Mouse (Mus musculus): ENCODE results near the gene Parvb.

Gene Parvb

GRCm38 (mm10) chr15:84295225-84295624, 63.4 kb downstream of the Parvb start:
- DNase-seq (ENCODE audit: low spot score): no peak

GRCm38 (mm10) chr15:84297454-84297853, 65.6 kb downstream of the Parvb start:
- no peak for DNase-seq (ENCODE audit: low spot score)

GRCm38 (mm10) chr15:84298804-84299370, 67.0 kb downstream of the Parvb start:
- DNase-seq (ENCODE audit: low spot score): no peak

- DNase-seq (ENCODE audit: low spot score): no peak
Observed at GRCm38 (mm10) chr15:84299662-84300333, 68.0 kb downstream of the Parvb start.

- DNase-seq (ENCODE audit: low spot score): no peak
Observed at GRCm38 (mm10) chr15:84300591-84300990, 68.7 kb downstream of the Parvb start.

- DNase-seq (ENCODE audit: low spot score): no peak
Observed at GRCm38 (mm10) chr15:84301026-84301425, 69.2 kb downstream of the Parvb start.

GRCm38 (mm10) chr15:84301641-84302420, 70.0 kb downstream of the Parvb start:
- DNase-seq (ENCODE audit: low spot score): no peak

GRCm38 (mm10) chr15:84303264-84303663, 71.4 kb downstream of the Parvb start:
- DNase-seq (ENCODE audit: low spot score): no peak

GRCm38 (mm10) chr15:84305333-84305732, 73.5 kb downstream of the Parvb start:
- no peak for DNase-seq (ENCODE audit: low spot score)

GRCm38 (mm10) chr15:84310271-84310670, 78.4 kb downstream of the Parvb start:
- no peak for DNase-seq (ENCODE audit: low spot score)

- peak; percentile 42 for DNase-seq (ENCODE audit: low spot score)
Observed at GRCm38 (mm10) chr15:84311295-84312085, 79.6 kb downstream of the Parvb start.

- DNase-seq (ENCODE audit: low spot score): no peak
Observed at GRCm38 (mm10) chr15:84312878-84313565, 81.2 kb downstream of the Parvb start.

GRCm38 (mm10) chr15:84313566-84313878, 81.7 kb downstream of the Parvb start:
- peak; percentile 10 for DNase-seq (ENCODE audit: low spot score)

GRCm38 (mm10) chr15:84314420-84315080, 82.7 kb downstream of the Parvb start:
- DNase-seq (ENCODE audit: low spot score): no peak

- no peak for DNase-seq (ENCODE audit: low spot score)
Observed at GRCm38 (mm10) chr15:84315276-84316046, 83.6 kb downstream of the Parvb start.

GRCm38 (mm10) chr15:84319393-84319792, 87.5 kb downstream of the Parvb start:
- no peak for DNase-seq (ENCODE audit: low spot score)

- DNase-seq (ENCODE audit: low spot score): no peak
Observed at GRCm38 (mm10) chr15:84321544-84322174, 89.8 kb downstream of the Parvb start.

- DNase-seq (ENCODE audit: low spot score): no peak
Observed at GRCm38 (mm10) chr15:84323966-84324869, 92.4 kb downstream of the Parvb start, which contains the start of gene Parvg. Gene Parvg, plus strand, starts transcription at chr15:84324026.

Measured in c-Kit-positive CD71-positive TER-119-positive erythroid progenitor cells, embryonic 14.5 days (primary cell).